Mouse (Mus musculus) Patski (cell line): ENCODE results near the gene Txndc17. TPM values are rescaled to one million over a fixed set of nuclear protein-coding genes. Genes with fewer than 3 reads are reported as not detected.

Experiments
- ATAC-seq: fragments of 100-300 bp; one replicate; pipeline ENCODE4 v1.8.0; 2021
- CTCF ChIA-PET: fragments of 350-600 bp; sonication (Branson Sonifier 250); formaldehyde crosslinking; loops from one replicate; lab custom pipeline; 2022; ENCODE audit warnings: inconsistent platforms; lab: Charles Lee
- POLR2A ChIA-PET: fragments of 350-600 bp; sonication (Branson Sonifier 250); formaldehyde crosslinking; loops from one replicate; lab custom pipeline; 2022; ENCODE audit warnings: antibody characterized with exemption, inconsistent platforms; lab: Charles Lee
- DNase-seq: peaks from one replicate; pipeline ENCODE4 v3.0.0-alpha.2; 2011; ENCODE audit warnings: low read depth, low spot score
- H3K27me3 ChIP-seq: fragments of 371-371 bp; one replicate; pipeline ENCODE4 v1.5.1; 2021
- CTCF ChIP-seq: fragments of 100-300 bp; IDR thresholded peaks from one replicate; pipeline ENCODE4 v1.5.1; 2021
- in situ Hi-C: fragments of 300-500 bp; cut with MboI; formaldehyde crosslinking; loops from 3 replicates; pipeline ENCODE4 v1.11.1; 2018; ENCODE audit warnings: low pct_unique_long_range_greater_than_20kb, mixed read lengths
- polyA plus RNA-seq: library from polyadenylated mRNA; unstranded; gene quantifications from one replicate; pipeline ENCODE4 v1.2.3, GENCODE M21; 2021

Txndc17 gene
- polyA plus RNA-seq, 1 experiment from 2014 or later, result 167 TPM

- POLR2A ChIA-PET, result no interaction called here
- ATAC-seq, result no peak
Observed at GRCm38 (mm10) chr11:72190857-72191256, 16.5 kb upstream of the Txndc17 start.

DNA sequence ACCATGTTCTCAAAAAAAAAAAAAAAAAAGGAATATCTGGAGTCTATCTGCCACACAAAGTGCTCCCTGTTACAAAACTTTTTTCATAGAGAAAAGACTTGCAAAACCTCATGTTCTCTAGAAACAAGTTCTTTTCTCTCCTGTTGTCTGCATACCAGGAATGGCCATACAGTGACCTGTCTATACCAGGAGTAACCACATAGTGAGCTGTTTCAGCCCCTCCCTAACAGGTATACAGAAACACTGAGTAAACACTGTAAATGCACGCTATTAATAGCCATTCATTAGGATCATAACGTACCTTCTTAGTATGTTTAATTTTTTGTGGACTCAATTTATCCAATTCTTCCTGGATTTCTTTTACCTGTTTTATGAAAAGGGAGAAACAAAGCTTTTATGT is 13.1 kb upstream of the Txndc17 start:
- ChIA-PET CTCF (no interaction called here), POLR2A (interaction anchor here (1.2 kb wide), 1 partner anchor 13 kb away, joined by 3 read pairs; the partner anchor contains the start of genes 4933427D14Rik, Gm43951 and Txndc17)
- no peak for DNase-seq
- ATAC-seq, result no peak
- TF ChIP-seq CTCF, result no peak
- in situ Hi-C loops, result no loop called here
- H3K27me3 ChIP-seq, result no peaks in the 10 kb centered on the region

More at GRCm38 (mm10) chr11:72190857-72191256, 16.5 kb upstream of the Txndc17 start:
- no peak for TF ChIP-seq CTCF
- H3K27me3 ChIP-seq, result no peaks in the 10 kb centered on the region
- CTCF ChIA-PET, result interaction anchor here (0.8 kb wide), 1 partner anchor 17 kb away, joined by 3 read pairs; no protein-coding TSS in a partner anchor
- in situ Hi-C loops, result no loop called here
- DNase-seq, result no peak

DNA sequence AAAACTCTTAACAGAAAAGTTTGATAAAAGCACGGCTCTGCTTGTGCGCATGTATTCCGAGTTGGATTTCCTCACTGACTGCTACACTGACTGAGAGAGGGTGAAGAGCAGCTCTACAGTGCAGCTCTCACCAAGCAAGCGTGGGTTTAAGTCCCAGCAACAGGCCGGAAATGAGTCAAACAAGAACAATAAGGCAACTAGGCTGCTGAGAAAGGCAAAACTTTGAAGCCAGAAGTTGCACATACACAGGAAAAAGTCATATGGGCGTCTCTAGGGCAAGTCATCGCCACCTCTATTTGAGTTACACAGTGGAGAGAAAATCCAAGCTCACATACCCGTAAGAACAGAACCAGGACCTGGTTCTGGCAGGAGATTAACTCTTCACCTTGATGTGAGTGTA is 10.8 kb upstream of the Txndc17 start:
- ChIA-PET POLR2A (no interaction called here), CTCF (interaction anchor here (1.1 kb wide), 1 partner anchor 10 kb away, joined by 3 read pairs; no protein-coding TSS in a partner anchor)
- no peak for TF ChIP-seq CTCF
- no peaks in the 10 kb centered on the region for H3K27me3 ChIP-seq
- in situ Hi-C loops, result no loop called here
- no peak for ATAC-seq
- no peak for DNase-seq

DNA sequence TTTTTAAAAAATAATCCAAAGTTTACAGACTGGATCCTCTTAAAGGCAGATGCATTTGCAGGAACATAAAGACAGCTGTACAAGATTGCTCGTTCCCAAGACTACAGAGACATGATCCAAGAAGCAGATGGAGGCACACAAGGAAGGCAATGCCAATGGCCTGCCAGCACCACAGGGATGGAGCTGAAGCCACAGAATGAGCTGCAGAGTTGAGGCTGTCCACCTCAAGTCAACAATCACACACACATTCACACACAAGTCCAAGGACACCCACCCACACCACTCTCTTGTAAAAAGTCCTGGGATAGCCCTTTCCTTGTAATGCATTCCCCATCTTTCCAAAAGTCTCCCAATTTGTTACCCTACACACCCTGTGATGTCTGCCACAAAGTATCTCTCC is 3.9 kb upstream of the Txndc17 start:
- in situ Hi-C loops, result no loop called here
- ChIA-PET POLR2A (no interaction called here), CTCF (interaction anchor here (3.5 kb wide), 1 partner anchor 16 kb away, joined by 9 read pairs; no protein-coding TSS in a partner anchor)
- TF ChIP-seq CTCF, result no peak
- no peaks in the 10 kb centered on the region for H3K27me3 ChIP-seq
- DNase-seq, result no peak
- ATAC-seq, result no peak

GRCm38 (mm10) chr11:72205256-72205655 is 2.1 kb upstream of the Txndc17 start:
- in situ Hi-C loops, result loop anchor here (5.0 kb wide), 1 partner anchor 153 kb away; no protein-coding TSS in a partner anchor
- TF ChIP-seq CTCF, result no peak
- H3K27me3 ChIP-seq, result no peaks in the 10 kb centered on the region
- ChIA-PET CTCF (interaction anchor here (0.6 to 2.2 kb wide), 4 partner anchors 14 to 153 kb away, joined by 3 to 9 read pairs (median 3); no protein-coding TSS in a partner anchor), POLR2A (interaction anchor here (0.6 to 0.8 kb wide), 2 partner anchors 17 to 59 kb away, joined by 4 read pairs; no protein-coding TSS in a partner anchor)
- no peak for ATAC-seq
- DNase-seq, result no peak

- in situ Hi-C loops, result loop anchor here (5.0 kb wide), 1 partner anchor 154 kb away; no protein-coding TSS in a partner anchor
- peak; percentile 67 for ATAC-seq
- no peak for TF ChIP-seq CTCF
- no peak for DNase-seq
- CTCF ChIA-PET, result interaction anchor here (1.3 to 2.2 kb wide), 3 partner anchors 20 to 154 kb away, joined by 3 to 9 read pairs (median 3); no protein-coding TSS in a partner anchor
- H3K27me3 ChIP-seq, result no peaks in the 10 kb centered on the region
- POLR2A ChIA-PET, result interaction anchor here (1.4 kb wide), 1 partner anchor 12 kb away, joined by 3 read pairs; no protein-coding TSS in a partner anchor
Observed at GRCm38 (mm10) chr11:72206341-72207203, 775 bp upstream of the Txndc17 start, which contains the start of gene Gm43951. Gene Gm43951 (minus strand): TSS chr11:72206840.

GRCm38 (mm10) chr11:72207834-72208377 is 559 bp downstream of the Txndc17 start:
- DNase-seq, result no peak
- ATAC-seq, result no peak
- no peaks in the 10 kb centered on the region for H3K27me3 ChIP-seq
- in situ Hi-C loops, result loop anchor here (5.0 kb wide), 1 partner anchor 156 kb away; no protein-coding TSS in a partner anchor
- ChIA-PET CTCF (interaction anchor here (1.1 to 1.6 kb wide), 3 partner anchors 13 to 44 kb away, joined by 3 to 4 read pairs (median 3); no protein-coding TSS in a partner anchor), POLR2A (interaction anchor here (0.5 to 1.4 kb wide), 4 partner anchors 9 to 600 kb away, joined by 3 to 5 read pairs (median 4); no protein-coding TSS in a partner anchor)
- no peak for TF ChIP-seq CTCF

- ChIA-PET CTCF (interaction anchor here (1.8 kb wide), 1 partner anchor 162 kb away, joined by 7 read pairs; no protein-coding TSS in a partner anchor), POLR2A (interaction anchor here (1.3 kb wide), 1 partner anchor 153 kb away, joined by 3 read pairs; no protein-coding TSS in a partner anchor)
- DNase-seq (peak; percentile 64), ATAC-seq (peak; percentile 97)
- no peak for TF ChIP-seq CTCF
- in situ Hi-C loops, result loop anchor here (10.0 kb wide), 1 partner anchor 350 kb away; no protein-coding TSS in a partner anchor
- no peaks in the 10 kb centered on the region for H3K27me3 ChIP-seq
Observed at GRCm38 (mm10) chr11:72214591-72215409, 7.5 kb downstream of the Txndc17 start.

GRCm38 (mm10) chr11:72215410-72215797 is 8.1 kb downstream of the Txndc17 start, which contains the start of gene Med31:
Gene Med31 (minus strand): TSS chr11:72215592.
- ATAC-seq (peak; percentile 77), DNase-seq (no peak)
- ChIA-PET POLR2A (no interaction called here), CTCF (no interaction called here)
- no peaks in the 10 kb centered on the region for H3K27me3 ChIP-seq
- no peak for TF ChIP-seq CTCF
- in situ Hi-C loops, result loop anchor here (10.0 kb wide), 1 partner anchor 349 kb away; no protein-coding TSS in a partner anchor
